Mouse (Mus musculus): ENCODE measurements around the gene Elk4.
A peak's percentile ranks its signal among the peaks of the same experiment; 100 is the strongest.

Elk4 gene

GRCm38 (mm10) chr1:131987432-131987831 lies 20.0 kb upstream of the Elk4 start:
- DNase-seq (ENCODE audit: low spot score): no peak

GRCm38 (mm10) chr1:131989476-131989875 lies 17.9 kb upstream of the Elk4 start:
- DNase-seq (ENCODE audit: low spot score): no peak

- DNase-seq (ENCODE audit: low spot score): no peak
Observed at GRCm38 (mm10) chr1:131990083-131990760, 17.2 kb upstream of the Elk4 start.

- DNase-seq (ENCODE audit: low spot score): no peak
Observed at GRCm38 (mm10) chr1:131992561-131993001, 14.8 kb upstream of the Elk4 start.

GRCm38 (mm10) chr1:131993169-131994040 lies 14.0 kb upstream of the Elk4 start:
- DNase-seq (ENCODE audit: low spot score): no peak

GRCm38 (mm10) chr1:131995062-131995461 lies 12.3 kb upstream of the Elk4 start:
- no peak for DNase-seq (ENCODE audit: low spot score)

- DNase-seq (ENCODE audit: low spot score): no peak
Observed at GRCm38 (mm10) chr1:132000506-132000905, 6.9 kb upstream of the Elk4 start.

- DNase-seq (ENCODE audit: low spot score): no peak
Observed at GRCm38 (mm10) chr1:132001880-132002330, 5.5 kb upstream of the Elk4 start.

- no peak for DNase-seq (ENCODE audit: low spot score)
Observed at GRCm38 (mm10) chr1:132003111-132003510, 4.3 kb upstream of the Elk4 start.

- no peak for DNase-seq (ENCODE audit: low spot score)
Observed at GRCm38 (mm10) chr1:132003817-132004216, 3.6 kb upstream of the Elk4 start.

GRCm38 (mm10) chr1:132004574-132005180 lies 2.7 kb upstream of the Elk4 start:
- no peak for DNase-seq (ENCODE audit: low spot score)

GRCm38 (mm10) chr1:132005466-132005865 lies 1.9 kb upstream of the Elk4 start:
- no peak for DNase-seq (ENCODE audit: low spot score)

GRCm38 (mm10) chr1:132006046-132006445 lies 1.4 kb upstream of the Elk4 start:
- no peak for DNase-seq (ENCODE audit: low spot score)

- no peak for DNase-seq (ENCODE audit: low spot score)
Observed at GRCm38 (mm10) chr1:132006721-132007120, 686 bp upstream of the Elk4 start.

GRCm38 (mm10) chr1:132007828-132008827 lies 721 bp downstream of the Elk4 start:
- DNase-seq (ENCODE audit: low spot score): peak; percentile 42

GRCm38 (mm10) chr1:132008881-132009644 lies 1.7 kb downstream of the Elk4 start:
- no peak for DNase-seq (ENCODE audit: low spot score)

- no peak for DNase-seq (ENCODE audit: low spot score)
Observed at GRCm38 (mm10) chr1:132010632-132011501, 3.5 kb downstream of the Elk4 start.

- DNase-seq (ENCODE audit: low spot score): no peak
Observed at GRCm38 (mm10) chr1:132011785-132012184, 4.4 kb downstream of the Elk4 start.

- DNase-seq (ENCODE audit: low spot score): no peak
Observed at GRCm38 (mm10) chr1:132012861-132013260, 5.5 kb downstream of the Elk4 start.

GRCm38 (mm10) chr1:132014800-132015199 lies 7.4 kb downstream of the Elk4 start:
- DNase-seq (ENCODE audit: low spot score): no peak
